Mouse (Mus musculus) CD4-positive helper T cell, adult 2 months (primary cell): Measurements from ENCODE around the gene Mmachc.
"Not testable (repeated sequence)": the region's sequence is repeated elsewhere in the genome, so short reads cannot be mapped to it uniquely, and the experiment has no call there.

Source experiments
- DNase-seq: peaks from one replicate; pipeline ENCODE4 v3.0.0-alpha.2; 2012; ENCODE audit warnings: low read depth, missing footprints, low spot score

Gene Mmachc

DNA sequence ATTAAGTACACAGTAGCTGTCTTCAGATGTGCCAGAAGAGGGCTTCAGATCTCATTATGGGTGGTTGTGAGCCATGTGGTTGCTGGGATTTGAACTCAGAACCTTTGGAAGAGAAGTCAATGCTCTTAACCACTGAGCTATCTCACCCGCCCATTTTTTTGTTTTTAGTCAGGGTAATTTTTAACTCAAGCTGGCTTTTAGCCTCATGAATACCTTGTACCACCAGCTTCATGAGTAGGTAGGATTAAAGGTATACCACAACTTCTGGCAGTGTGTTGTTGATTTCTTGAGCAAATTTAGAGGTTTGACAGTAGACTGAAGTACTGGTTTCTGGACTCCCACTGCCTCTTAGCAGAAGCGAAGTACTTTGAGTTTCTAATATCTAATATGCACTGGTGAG lies 16.1 kb downstream of the Mmachc start:
- DNase-seq = no peak

DNA sequence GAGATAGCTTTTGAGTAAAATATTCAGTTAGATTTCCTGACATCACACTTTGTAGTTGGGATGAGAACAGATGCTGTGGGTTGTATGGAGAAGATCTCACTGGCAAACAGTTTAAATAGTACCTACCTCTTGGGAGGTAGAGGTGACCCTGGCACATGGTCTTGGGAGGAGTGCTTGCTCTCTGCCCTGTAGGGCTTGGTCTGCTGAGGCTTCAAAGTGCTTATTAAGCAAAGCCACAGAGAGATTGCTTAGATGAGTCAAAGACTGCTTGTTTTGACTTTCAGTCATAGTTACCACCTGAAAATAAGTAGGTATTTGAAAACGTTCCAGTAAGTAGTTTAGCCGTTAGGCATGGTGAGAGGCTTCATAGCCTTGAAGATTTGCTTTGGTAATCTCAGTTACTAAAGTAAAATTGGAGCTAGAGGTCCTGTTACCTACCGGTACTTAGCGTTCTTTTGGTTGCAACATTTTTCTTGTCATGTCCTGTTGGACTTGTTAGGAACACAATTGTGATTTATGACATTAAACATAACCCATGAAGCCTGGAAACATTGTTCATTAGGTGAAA lies 18.8 kb downstream of the Mmachc start:
- DNase-seq = peak; percentile 17

DNA sequence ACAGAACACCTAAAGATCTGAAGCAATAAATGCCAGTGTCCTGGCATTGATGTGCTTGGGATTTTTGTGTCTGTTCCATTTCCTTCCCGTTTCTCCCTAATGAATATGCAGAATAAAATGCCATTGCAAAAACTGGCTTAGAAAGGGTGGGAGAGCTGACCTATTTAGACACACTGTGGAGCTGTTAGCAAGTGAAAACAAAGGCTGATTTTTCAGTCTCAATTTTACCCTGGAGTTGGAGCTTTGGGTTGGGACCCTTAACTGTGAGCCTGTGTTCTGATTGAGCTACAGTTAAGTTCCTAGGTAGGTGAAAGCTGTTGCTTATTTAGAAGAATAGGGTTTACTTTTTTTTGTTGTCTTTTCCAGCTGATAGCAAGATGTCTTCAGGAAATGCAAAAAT lies 21.2 kb downstream of the Mmachc start:
- no peak for DNase-seq

DNA sequence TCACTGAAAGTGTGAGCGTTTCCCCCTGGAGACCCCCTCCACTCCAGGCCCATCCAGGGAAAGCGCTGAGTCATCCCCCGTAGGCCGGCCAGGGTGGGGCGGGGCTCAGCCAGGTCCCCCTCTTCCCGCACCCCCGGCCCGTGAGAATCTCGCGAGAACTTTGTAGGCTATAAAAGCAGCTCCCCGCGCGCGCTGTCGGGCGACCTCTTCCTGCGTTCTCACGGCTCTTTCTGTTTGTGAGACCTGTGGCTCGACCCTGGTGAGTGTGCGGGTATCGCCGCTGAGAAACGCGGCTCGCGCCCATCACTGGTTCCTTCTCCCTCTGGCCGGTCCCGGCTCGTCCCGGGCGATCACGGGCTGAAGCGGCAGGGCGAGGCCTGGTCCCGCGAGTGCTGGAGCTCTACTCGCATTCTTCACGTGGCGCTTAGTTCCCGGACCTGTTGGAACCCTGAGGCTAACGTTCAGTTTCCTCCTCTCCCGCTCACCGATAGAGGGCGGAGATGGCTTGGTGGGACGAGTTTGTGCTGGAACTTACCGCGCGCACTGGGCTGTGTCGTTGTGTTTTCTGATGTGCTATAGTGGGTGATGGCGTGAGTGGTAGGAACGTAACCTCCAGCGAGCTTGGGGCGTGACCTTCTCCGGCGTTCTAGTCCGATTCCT lies 22.7 kb downstream of the Mmachc start, which contains the start of gene Prdx1:
Gene Prdx1 (plus strand): TSS at position 143 of the 660 bp plus-strand sequence.
- peak; percentile 93 for DNase-seq

DNA sequence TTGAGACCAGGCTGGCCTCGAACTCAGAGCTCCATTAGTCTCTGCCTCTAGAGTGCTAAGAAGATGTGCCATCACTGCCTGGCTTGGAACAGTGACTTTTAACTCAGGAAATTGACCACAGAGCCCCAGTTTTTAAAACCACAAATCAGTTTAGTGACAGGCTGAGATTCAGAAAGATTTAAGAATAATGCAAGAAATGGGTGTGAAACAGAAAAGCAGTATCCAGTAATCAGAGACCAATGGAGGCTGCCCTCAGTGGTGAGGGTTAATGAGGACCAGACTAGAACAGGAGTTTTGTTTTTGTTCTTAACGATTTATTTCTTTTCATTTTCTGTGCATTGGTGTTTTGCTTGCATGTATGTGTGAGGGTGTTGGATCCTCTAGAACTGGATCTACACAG lies 23.5 kb downstream of the Mmachc start:
- DNase-seq = peak; percentile 13

DNA sequence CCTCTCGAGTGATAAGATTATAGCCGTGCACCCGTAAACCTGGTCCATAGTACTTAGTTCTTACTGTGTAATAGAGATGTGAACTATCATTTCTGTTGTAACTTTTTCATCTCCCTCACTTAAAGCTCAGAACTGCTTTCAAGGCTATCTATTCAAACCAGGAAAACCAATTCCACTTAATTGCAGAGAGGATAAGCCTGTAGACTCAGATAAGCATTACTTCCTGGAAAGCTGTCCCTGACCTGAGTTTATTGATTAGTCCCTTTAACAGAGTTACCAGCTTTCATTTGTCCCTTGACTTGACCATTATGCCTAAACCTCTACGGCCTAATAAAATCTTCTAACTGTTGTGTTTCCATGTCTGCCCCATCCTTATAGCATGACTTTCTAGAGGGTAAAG lies 24.2 kb downstream of the Mmachc start:
- no peak for DNase-seq

DNA sequence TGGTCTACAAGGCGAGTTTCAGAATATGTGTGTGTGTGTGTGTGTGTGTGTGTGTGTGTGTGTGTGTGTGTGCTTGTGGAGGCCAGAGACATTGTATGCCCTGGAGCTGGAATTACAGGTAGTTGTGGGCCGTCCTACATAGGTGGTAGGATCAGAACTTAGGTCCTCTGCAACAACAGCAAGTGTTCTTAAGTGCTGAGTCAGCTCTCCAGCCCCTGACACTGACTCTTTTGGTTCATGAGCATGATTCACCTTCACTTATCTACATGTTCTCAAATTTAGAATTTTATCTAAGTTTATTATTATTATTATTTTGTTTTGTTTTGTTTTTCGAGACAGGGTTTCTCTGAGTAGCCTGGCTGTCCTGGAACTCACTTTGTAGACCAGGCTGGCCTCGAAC lies 27.7 kb downstream of the Mmachc start:
- not testable (repeated sequence) for DNase-seq

DNA sequence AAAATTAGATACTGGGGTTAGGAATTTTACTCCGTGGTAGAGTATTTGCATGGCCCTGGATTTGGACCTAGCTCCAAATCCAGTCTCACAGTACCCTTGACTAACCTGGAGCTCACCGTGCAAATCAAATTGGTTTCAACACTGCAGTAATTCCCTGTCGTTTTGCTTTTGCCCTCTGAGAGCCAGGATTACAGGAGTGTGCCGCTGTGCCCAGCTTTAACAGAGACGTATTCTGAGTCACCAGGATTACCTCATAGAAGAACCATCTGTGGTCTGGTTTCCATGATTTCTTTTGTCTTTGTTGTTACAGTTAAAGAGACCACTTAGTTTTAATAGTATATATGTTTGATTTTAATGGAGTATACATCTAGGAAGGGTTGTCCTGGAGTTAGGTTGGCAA lies 29.1 kb downstream of the Mmachc start:
- DNase-seq = no peak

DNA sequence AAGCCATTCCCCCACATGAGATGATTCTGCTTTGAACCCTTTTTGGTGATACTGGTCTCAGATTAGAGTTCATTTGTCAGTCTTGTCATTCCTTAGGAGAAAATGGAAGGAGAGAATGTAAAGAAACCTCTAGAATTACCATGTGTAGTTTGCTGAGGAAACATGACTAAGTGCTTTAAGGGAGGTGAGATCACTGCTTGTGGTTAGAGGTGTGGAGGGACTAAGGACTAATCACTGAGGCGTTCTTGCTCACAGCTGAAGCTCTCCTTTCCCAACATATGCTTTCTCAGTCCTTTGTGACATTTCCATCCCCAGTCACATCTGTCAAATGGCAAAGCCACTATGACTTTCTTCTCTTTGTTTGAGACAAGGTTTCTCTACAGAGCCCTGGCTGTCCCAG lies 30.4 kb downstream of the Mmachc start:
- no peak for DNase-seq

DNA sequence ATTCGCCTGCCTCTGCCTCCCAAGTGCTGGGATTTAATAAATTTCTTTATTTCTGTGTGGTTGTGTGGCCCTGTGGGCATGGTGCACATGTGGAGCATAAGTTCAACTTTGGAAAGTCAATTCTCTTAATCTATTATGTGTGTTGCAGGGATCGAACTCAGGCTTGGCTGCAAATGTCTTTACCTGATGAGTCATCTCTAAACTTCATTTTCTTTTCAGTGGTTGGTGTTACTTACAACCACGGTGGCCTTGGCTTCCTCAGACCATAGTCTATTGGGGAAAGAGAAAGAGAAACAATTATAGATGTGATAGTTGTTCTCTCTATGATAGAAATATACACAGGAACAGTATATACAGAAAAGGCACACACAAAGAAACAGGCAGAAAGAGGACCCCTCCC lies 32.2 kb downstream of the Mmachc start:
- DNase-seq = peak; percentile 15

DNA sequence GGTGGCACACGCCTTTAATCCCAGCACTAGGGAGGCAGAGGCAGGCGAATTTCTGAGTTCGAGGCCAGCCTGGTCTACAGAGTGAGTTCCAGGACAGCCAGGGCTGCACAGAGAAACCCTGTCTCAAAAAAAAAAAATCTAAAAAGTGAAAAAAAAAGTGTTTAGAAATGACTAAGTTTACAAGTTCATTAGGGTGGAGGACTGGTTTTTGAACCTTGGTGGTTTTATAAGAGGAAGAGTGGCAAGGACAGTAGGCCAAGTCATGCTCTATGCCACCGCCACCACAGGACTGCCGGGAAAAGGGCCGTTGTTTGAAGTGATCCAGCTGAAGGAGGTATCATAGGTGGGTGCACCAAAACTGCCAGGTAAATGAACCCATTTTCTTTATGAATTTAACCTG lies 33.4 kb downstream of the Mmachc start:
- DNase-seq = not testable (repeated sequence)

DNA sequence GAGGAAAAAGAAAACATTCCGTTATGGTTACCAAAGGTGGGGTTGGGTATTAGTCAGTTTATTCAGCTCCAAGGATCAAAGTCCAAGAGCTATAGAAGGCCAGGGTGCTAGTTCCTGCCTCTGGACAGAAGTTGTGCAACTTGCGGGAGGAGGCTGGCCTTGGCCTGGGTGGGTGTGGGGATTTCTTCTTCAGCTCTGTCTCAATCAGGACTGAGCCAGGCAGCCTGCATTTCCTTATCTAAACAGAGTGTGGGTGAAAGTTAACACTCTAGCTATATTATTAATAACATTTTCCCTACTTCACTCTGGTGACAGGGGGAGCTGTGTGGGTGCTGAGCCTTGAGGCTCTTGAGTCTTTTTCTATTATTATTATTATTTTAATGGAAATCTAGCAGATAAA lies 35.4 kb downstream of the Mmachc start:
- no peak for DNase-seq

DNA sequence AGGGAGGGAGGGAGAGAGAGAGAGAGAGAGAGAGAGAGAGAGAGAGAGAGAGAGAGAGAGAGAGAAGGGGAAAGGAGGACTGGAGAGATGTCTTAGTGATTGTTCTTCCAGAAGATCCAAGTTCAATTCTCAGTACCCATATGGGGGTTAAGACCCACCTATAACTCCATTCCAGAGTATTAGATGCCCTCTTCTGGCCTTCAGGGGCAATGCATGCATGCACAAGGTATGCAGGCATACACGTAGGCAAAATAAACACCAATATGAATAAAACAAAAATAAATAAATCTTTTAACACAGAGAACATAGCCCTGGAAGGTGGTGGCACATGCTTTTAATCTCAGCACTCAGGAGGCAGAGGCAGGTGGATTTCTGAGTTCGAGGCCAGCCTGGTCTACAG lies 38.9 kb downstream of the Mmachc start:
- DNase-seq = no peak

DNA sequence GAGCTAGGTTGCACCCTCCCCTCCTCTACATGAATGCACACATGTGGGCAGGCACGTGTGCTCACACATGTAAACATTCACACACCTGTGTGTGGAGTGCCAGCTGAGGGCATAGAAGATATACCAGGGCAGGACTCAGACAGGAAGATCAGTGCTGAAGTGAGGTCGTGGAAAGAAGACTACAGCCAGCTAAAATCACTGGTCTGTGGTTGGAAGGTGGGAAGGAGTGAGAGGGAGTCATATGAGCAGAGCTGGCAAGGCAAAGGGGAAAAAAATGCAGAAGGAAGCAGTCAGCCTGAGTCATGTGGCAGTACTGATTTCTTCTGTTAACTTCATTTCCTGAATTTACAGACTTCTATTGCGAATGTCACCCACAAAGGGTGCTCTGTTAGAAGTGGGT lies 40.1 kb downstream of the Mmachc start:
- DNase-seq = peak; percentile 8

DNA sequence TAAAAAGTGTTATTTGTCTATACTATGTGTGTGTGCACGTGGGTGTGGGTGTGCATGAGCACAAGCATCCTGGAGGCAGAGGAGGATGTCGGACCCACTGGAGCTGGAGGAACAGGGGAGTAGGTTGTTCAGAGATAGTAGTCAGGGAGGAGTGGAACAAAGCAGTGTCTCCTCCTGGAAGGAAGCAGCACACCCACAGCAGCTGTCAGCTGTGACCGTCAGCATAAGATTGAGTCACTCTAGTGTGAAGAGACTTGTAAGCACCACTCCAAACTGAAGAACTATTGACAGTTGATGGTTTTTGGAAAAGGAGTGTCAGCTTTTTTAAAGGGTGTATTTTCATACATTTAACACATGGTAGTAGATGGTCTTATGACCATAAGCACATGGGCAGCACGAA lies 41.6 kb downstream of the Mmachc start:
- DNase-seq = no peak

DNA sequence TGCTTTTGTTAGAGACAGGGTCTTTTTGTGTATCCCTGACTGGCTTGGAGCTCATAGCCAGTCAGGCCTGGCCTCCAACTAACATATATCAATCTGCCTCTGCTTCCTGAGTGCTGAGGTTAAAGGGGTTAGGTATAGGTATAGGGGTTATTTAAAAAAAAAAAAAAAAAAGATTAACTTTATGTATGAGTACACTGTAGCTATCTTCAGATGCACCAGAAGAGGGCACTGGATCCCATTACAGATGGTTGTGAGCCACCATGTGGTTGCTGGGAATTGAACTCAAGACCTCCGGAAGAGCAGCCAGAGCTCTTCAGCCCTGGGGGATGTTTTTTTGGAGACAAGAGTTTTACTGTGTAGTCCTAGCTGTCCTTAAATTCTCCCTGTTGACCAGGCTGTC lies 46.2 kb downstream of the Mmachc start:
- DNase-seq = no peak

DNA sequence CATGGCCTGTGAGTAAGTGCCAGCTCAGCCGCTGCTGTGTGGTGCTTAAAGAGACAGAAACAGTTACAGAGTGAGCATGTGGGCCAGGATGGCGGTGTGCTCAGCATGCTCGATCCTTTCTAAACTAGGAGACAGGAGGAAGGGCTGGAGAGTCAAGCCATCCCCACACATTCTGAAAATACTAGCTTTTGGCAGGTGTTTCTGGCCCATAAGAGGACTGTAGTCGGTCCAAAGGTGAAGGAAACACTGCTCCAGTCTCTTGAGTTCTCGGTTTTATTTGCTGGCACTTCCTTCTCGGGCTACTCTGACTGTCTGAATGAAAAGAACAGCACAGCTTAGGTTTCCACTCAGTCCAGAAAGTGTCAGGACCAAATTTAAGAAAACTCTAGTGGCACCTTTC lies 47.4 kb downstream of the Mmachc start:
- DNase-seq = no peak

DNA sequence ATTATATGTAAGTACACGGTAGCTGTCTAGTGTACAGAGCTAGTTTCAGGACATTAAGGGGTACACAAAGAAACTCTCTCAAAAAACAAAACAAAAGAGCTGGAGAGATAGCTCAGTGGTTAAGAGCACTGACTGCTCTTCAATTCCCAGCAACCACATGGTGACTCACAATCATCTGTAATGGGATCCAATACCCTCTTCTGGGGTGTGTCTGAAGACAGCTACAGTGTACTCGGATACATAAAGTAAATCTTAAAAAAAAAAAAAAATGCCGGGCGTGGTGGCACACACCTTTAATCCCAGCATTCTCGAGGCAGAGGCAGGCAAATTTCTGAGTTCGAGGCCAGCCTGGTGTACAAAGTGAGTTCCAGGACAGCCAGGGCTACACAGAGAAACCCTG lies 48.3 kb downstream of the Mmachc start:
- not testable (repeated sequence) for DNase-seq

DNA sequence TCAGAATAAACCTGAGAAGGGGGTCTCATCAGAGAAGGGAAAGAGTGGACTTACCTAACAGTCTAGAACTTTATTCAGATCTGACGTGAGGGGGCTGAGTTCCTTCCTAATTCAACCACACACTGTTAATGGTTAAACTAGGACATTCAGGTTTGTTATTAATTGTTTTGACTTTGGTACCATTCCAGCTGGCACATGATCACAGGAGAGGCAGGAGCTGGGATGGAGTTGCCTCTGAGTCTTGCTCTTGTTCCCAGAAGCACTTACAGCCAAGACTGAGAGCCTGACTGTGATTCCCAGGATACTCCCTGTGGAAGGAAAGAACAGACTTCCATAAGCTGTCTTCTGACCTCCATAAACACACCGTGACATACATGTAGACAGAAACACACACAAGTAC lies 48.7 kb downstream of the Mmachc start:
- no peak for DNase-seq

DNA sequence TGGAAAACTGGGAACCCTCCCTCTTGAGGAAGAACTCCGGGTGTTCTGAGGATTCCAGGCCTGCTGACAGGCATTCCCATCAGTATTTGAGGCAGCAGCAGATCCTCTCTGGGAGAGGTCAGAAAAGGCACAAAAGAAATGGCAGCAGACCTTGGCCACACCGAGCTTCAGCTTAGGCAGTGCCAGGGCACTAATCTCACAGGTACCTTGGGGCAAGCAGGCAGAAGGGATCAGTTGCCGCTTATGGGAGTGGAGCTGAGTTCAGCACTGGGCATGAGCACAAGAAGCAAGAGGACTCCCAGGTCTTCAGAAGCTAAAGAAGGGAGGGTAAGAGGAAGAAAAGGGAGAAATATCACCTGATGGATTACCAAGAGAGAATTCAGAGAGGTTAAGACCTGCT lies 50.2 kb downstream of the Mmachc start:
- no peak for DNase-seq

DNA sequence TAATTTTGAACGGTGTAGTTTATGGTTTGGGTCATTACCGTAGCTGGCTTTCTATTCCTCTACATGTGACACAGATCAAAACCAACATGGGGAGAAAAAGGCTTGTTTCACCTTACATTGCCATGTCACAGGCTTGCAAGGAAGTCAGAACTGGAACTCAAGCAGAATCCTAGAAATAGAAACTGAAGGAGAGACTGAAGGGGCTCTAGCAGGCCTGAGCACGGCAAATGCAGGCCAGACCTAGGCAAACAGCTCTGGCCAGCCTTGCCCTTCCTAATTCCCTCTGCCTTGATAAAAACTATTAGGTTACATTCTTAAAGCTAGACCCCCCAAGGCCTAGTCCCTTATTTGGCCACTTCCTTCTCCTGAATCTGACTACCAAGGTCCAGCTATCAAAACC lies 52.5 kb downstream of the Mmachc start:
- DNase-seq = no peak

DNA sequence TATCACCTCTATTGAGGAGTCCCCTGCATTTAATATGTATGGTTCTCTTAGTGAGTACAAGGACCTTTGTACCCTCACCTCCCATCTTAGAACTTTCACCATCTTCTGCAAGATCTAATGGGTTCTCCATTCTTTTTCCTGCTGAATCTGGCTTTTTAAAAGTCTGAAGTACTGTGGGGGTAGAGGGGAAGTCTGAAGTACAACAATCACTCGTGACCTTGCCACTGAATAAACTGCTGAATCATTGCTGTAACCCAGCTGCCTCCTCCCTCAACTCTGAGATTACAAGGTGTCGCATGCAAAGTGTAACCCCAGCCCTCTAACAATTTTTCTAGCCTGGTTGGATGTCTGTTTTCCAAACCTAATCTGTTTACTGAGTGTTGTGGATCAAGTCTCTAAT lies 53.1 kb downstream of the Mmachc start:
- DNase-seq = no peak

DNA sequence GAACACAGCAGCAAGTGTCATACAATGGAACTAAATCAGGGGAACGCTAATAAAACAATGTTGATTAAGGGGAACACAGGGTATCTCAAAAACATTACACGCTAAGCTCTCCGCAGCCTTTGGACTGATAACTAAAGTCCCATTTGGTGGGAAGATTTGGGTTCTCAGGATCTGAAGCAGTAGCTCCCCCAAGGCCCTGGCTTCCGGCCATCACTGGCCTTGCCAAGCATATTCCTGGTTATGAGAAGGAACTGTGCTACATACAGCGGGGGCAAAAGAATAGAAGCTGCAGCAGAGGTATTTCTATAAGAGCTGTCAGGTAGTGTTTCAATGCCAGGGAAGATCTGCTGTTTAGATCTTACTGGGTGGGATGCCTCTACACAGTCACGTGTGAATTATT lies 55.0 kb downstream of the Mmachc start:
- no peak for DNase-seq
